Mouse (Mus musculus) C2C12 (cell line): ENCODE data around the gene Bloc1s6. TPM values are rescaled to one million over a fixed set of nuclear protein-coding genes. Genes with fewer than 3 reads are reported as not detected.

Experiments used
- H3K27me3 ChIP-seq: one replicate; pipeline ENCODE4 v1.6.1; 2011; ENCODE audit not compliant: control insufficient read depth, insufficient read depth, insufficient read length
- H3K36me3 ChIP-seq: one replicate; pipeline ENCODE4 v1.6.1; 2011; ENCODE audit not compliant: control insufficient read depth, insufficient read depth
- H3K4me3 ChIP-seq: one replicate; pipeline ENCODE4 v1.5.1; 2011; ENCODE audit warnings: mild to moderate bottlenecking, control low read depth; ENCODE audit not compliant: poor library complexity, insufficient read depth, severe bottlenecking
- H3K79me2 ChIP-seq: one replicate; pipeline ENCODE4 v1.6.1; 2011; ENCODE audit not compliant: control insufficient read depth, insufficient read depth
- H3K79me3 ChIP-seq: one replicate; pipeline ENCODE4 v1.6.1; 2011; ENCODE audit warnings: low read depth, control low read depth
- H3ac ChIP-seq: one replicate; pipeline ENCODE3; 2011; ENCODE audit warnings: low read depth; ENCODE audit not compliant: control insufficient read depth, insufficient read length
- CEBPB ChIP-seq: IDR thresholded peaks from one replicate; pipeline ENCODE4 v1.6.1; 2011; ENCODE audit warnings: low read depth, mild to moderate bottlenecking, control low read depth, moderate library complexity
- CTCF ChIP-seq: IDR thresholded peaks from one replicate; pipeline ENCODE4 v1.5.1; 2011; ENCODE audit not compliant: control insufficient read depth, insufficient read depth, insufficient read length
- FOSL1 ChIP-seq: IDR thresholded peaks from one replicate; pipeline ENCODE4 v1.8.0; 2011; ENCODE audit warnings: mild to moderate bottlenecking, low read length; ENCODE audit not compliant: poor library complexity, insufficient read depth, severe bottlenecking
- MAX ChIP-seq: IDR thresholded peaks from one replicate; pipeline ENCODE4 v1.6.1; 2011; ENCODE audit warnings: mild to moderate bottlenecking, control low read depth
- MYOD1 ChIP-seq: IDR thresholded peaks from one replicate; pipeline ENCODE4 v1.6.1; 2011; ENCODE audit warnings: low read depth; ENCODE audit not compliant: control insufficient read depth, insufficient read length
- MYOG ChIP-seq: IDR thresholded peaks from one replicate; pipeline ENCODE4 v1.6.1; 2011; ENCODE audit not compliant: control insufficient read depth, insufficient read length; ENCODE audit errors: extremely low read depth
- USF1 ChIP-seq: IDR thresholded peaks from one replicate; pipeline ENCODE4 v1.6.1; 2011; ENCODE audit warnings: low read depth, mild to moderate bottlenecking, control low read depth, moderate library complexity
- polyA plus RNA-seq: library from polyadenylated mRNA; unstranded; fragments of >200 nt; fragmentation: generic; extraction: Trizol; gene quantifications from one replicate; pipeline ENCODE4 v1.2.1, GENCODE M21; 2012; ENCODE audit warnings: missing spikeins

Bloc1s6 gene
- polyA plus RNA-seq, 1 experiment, result 19.1 TPM

DNA sequence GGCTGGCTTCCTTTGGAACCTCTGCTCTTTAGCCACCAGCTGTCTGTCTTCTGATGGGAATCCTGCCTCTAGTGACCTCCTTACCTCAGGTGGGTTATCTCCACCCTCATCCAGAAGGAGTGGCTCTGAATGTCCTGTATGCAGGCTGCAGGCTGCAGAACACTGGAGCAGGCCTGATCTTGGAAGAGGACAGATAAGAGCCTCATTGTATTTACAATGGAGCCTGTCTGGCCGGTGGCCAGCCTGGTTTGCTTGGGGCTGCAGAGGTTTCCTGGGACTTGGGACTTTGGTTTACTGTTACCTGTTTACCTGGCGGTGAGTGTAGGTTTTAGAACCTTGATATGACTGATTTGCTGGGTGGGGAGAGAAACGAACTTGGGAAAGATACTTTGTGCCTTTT lies 30.2 kb upstream of the Bloc1s6 start:
- no peak for TF ChIP-seq MYOD1
- TF ChIP-seq MAX, result no peak
- TF ChIP-seq FOSL1, result no peak
- no peak for TF ChIP-seq USF1
- no peak for TF ChIP-seq CTCF
- TF ChIP-seq CEBPB, result no peak
- Histone ChIP-seq H3ac (peak overlapping the region; percentile 42), H3K36me3 (no peaks in the 10 kb centered on the region), H3K4me3 (no peak overlapping the region), H3K79me2 (no peaks in the 10 kb centered on the region), H3K27me3 (no peaks in the 10 kb centered on the region), H3K79me3 (no peaks in the 10 kb centered on the region)

DNA sequence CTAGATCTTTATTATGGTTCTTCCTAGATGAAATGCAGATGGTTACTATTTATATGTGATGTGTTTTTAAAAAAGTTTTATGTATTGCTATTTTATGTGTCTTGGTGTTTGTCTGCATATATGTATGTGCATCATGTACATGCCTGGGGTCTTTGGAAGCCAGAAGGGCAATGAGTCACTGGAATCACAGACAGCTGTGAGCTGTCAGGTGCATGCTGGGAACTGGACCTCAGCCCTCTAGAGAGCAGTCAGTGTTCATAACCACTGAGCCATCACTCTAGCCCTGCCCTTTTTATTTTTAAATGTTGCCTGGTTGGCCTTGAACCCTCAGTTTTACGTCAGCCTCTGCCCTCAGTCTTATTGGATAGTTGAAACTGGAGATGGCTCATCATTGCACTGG lies 29.1 kb upstream of the Bloc1s6 start:
- no peaks in the 10 kb centered on the region for H3K79me3 ChIP-seq
- TF ChIP-seq CEBPB, result no peak
- no peak for TF ChIP-seq CTCF
- TF ChIP-seq MYOD1, result peak; percentile 59
- peak; percentile 6 for TF ChIP-seq FOSL1

DNA sequence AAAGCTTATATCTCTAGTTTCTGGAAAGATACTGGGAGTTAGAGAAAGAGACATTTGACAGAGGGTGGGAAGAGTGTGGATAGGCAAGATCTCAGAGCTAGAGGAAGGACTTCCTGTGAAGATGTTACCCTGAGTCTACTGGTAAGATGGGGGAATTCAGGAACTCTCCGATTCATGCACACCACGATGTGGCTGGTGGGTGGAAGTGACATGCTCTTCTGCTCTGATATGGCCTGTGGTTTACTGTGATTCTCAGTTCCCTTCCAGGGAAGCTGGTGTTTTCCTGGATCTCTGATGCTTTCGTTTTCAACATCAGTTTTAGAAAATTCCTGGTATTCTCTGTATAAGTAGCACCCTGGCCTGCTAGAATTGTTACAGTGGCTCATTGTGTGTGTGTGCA lies 26.4 kb upstream of the Bloc1s6 start:
- H3K27me3 ChIP-seq, result no peaks in the 10 kb centered on the region
- TF ChIP-seq CTCF, result no peak
- TF ChIP-seq MYOG, result no peak
- no peak for TF ChIP-seq FOSL1
- no peak for TF ChIP-seq CEBPB
- no peak for TF ChIP-seq MYOD1
- no peak for TF ChIP-seq MAX
- TF ChIP-seq USF1, result no peak
- H3K79me3 ChIP-seq, result no peaks in the 10 kb centered on the region
- H3K79me2 ChIP-seq, result no peaks in the 10 kb centered on the region
- H3K36me3 ChIP-seq, result no peaks in the 10 kb centered on the region
- H3ac ChIP-seq, result no peak overlapping the region
- H3K4me3 ChIP-seq, result no peak overlapping the region

More for the DNA sequence above, 29.1 kb upstream of the Bloc1s6 start:
- Histone ChIP-seq H3K36me3 (no peaks in the 10 kb centered on the region), H3K79me2 (no peaks in the 10 kb centered on the region), H3ac (no peak overlapping the region), H3K27me3 (no peaks in the 10 kb centered on the region), H3K4me3 (no peak overlapping the region)

DNA sequence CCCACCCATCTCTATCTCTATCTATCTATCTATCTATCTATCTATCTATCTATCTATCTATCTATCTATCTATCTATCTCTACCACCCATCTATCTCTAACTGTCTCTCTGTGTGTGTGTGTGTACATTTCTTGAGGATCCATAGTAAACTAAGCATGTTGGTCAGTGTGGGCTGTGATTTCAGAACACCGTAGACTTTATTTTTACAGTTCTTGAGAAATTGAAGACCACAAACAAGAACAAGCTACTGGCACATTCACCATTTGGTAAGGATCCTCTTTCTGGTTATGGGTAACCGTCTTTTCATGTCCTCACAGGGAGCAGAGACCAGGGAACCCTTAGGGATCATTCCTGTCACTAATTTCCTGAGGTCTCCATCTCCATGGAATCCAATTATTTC lies 25.5 kb upstream of the Bloc1s6 start:
- H3K79me2 ChIP-seq, result no peaks in the 10 kb centered on the region

DNA sequence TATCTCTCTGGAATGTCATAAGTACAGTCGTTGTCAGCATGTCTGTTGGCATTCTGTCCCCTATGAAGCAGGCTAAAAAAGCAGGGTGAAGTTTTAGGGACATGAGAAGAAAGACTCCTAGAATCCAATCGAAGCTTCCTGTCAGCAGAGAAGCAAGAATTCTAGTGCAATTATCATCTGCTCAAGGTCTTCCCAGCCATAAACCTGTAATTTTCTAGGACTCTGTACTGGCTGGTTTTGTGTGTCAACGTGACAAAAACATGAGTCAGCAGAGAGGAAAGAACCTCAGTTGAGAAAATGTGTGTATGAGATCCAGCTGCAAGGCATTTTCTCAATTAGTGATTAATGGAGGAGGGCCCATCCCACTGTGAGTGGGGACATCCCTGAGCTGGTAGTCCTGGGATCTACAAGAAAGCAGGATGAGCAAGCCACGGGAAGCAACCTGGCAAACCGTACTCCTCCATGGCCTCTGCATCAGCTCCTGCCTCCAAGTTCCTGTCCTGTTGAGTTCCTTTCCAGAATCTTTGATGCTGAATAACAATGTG lies 23.1 kb upstream of the Bloc1s6 start:
- no peak overlapping the region for H3ac ChIP-seq
- H3K27me3 ChIP-seq, result no peaks in the 10 kb centered on the region
- H3K79me2 ChIP-seq, result no peaks in the 10 kb centered on the region
- no peaks in the 10 kb centered on the region for H3K79me3 ChIP-seq
- H3K4me3 ChIP-seq, result no peak overlapping the region
- TF ChIP-seq MYOG (no peak), CTCF (no peak), MAX (no peak), CEBPB (no peak), MYOD1 (no peak), USF1 (no peak), FOSL1 (no peak)
- no peaks in the 10 kb centered on the region for H3K36me3 ChIP-seq

More for the DNA sequence above, 25.5 kb upstream of the Bloc1s6 start:
- no peaks in the 10 kb centered on the region for H3K36me3 ChIP-seq
- TF ChIP-seq MAX (no peak), MYOD1 (no peak), FOSL1 (no peak), MYOG (no peak), USF1 (no peak), CTCF (no peak), CEBPB (no peak)
- H3K4me3 ChIP-seq, result no peak overlapping the region
- H3ac ChIP-seq, result no peak overlapping the region
- no peaks in the 10 kb centered on the region for H3K27me3 ChIP-seq
- H3K79me3 ChIP-seq, result no peaks in the 10 kb centered on the region

DNA sequence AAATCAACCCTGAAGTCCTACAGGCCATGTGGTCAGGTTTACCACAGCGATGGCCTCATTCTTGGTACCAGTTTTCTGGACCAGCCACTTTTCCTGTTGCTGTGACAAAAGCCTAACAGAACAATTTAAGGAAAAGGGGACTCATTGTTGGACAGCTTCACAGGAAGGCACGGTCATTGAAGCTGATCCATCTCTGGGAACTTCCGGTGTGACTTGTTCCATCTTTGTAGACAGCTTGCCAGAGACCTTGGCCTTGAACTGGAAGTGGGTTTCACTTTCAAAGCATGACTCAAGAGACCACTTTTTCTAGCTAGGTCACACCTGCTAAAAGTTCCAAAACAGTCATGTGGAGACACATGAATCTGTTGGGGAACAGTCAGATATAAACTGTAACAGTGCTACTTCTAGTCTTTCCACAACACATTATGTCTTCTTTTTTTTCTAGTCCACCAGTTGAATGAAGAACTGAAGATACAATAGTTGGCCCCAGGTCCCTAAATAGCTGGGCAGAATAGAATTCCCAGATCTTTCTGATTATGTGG lies 21.9 kb upstream of the Bloc1s6 start:
- Histone ChIP-seq H3K27me3 (no peaks in the 10 kb centered on the region), H3K79me2 (no peaks in the 10 kb centered on the region), H3K79me3 (no peaks in the 10 kb centered on the region), H3K4me3 (no peak overlapping the region), H3ac (no peak overlapping the region), H3K36me3 (no peaks in the 10 kb centered on the region)
- TF ChIP-seq FOSL1 (no peak), MAX (peak; percentile 67)
